Mouse (Mus musculus) sigmoid colon, adult 10 weeks (tissue): ENCODE measurements around the gene Olfr1501. TPM values are rescaled to one million over a fixed set of nuclear protein-coding genes. Genes with fewer than 3 reads are reported as not detected.

Experiments used
- polyA plus RNA-seq: library from polyadenylated mRNA; stranded (reverse); fragments of 350-450 nt; fragmentation: Illumina TruSeq; extraction: RNeasy Lipid Tissue Mini Kit (QIAGEN cat#74804); gene quantifications from one replicate; pipeline ENCODE4 v1.2.3, GENCODE M21; 2014; ENCODE audit warnings: low read depth, low replicate concordance

Olfr1501 gene
- polyA plus RNA-seq, result not detected

GRCm38 (mm10) chr19:13850592-13850991 lies at the start of gene Olfr1501:
Gene Olfr1501, minus strand, starts transcription at chr19:13850692.

GRCm38 (mm10) chr19:13897828-13898227 lies 47.3 kb upstream of the Olfr1501 start, which contains the start of gene Olfr1504:
Gene Olfr1504, minus strand, starts transcription at chr19:13897928.

GRCm38 (mm10) chr19:13861495-13861894 lies 11.0 kb upstream of the Olfr1501 start, which contains the start of gene Olfr1502:
Gene Olfr1502, plus strand, starts transcription at chr19:13861795.

GRCm38 (mm10) chr19:13830388-13830787 lies 20.1 kb downstream of the Olfr1501 start, which contains the start of gene Olfr1500:
Gene Olfr1500, minus strand, starts transcription at chr19:13830488.

GRCm38 (mm10) chr19:13819347-13819746 lies 31.1 kb downstream of the Olfr1501 start, which contains the start of gene Olfr1499:
Gene Olfr1499, minus strand, starts transcription at chr19:13819447.

GRCm38 (mm10) chr19:13798102-13798501 lies 52.4 kb downstream of the Olfr1501 start, which contains the start of gene Olfr1497:
Gene Olfr1497, minus strand, starts transcription at chr19:13798202.

Other genes with a start within 250 kb of the Olfr1501 start
- gene Olfr1487, start 233.3 kb downstream of the Olfr1501 start, polyA plus RNA-seq, result not detected
- gene Olfr1489, start 219.1 kb downstream of the Olfr1501 start, polyA plus RNA-seq, result not detected
- not detected for gene Olfr1490, start 199.6 kb downstream of the Olfr1501 start, polyA plus RNA-seq
- gene Olfr1491, start 153.4 kb downstream of the Olfr1501 start, polyA plus RNA-seq, result not detected
- not detected for gene Olfr1493-ps1, start 127.4 kb downstream of the Olfr1501 start, polyA plus RNA-seq
- gene Olfr1494, start 111.0 kb downstream of the Olfr1501 start, polyA plus RNA-seq, result not detected
- gene Olfr1495, start 86.1 kb downstream of the Olfr1501 start, polyA plus RNA-seq, result not detected
- not detected for gene Olfr1496, start 72.8 kb downstream of the Olfr1501 start, polyA plus RNA-seq
- not detected for gene Olfr1497, start 52.5 kb downstream of the Olfr1501 start, polyA plus RNA-seq
- not detected for gene Olfr1499, start 31.2 kb downstream of the Olfr1501 start, polyA plus RNA-seq
- gene Olfr1500, start 20.2 kb downstream of the Olfr1501 start, polyA plus RNA-seq, result not detected
- not detected for gene Olfr1502, start 11.1 kb upstream of the Olfr1501 start, polyA plus RNA-seq
- gene Olfr1504, start 47.2 kb upstream of the Olfr1501 start, polyA plus RNA-seq, result not detected
- gene Olfr1505, start 62.8 kb upstream of the Olfr1501 start, polyA plus RNA-seq, result not detected